Mouse (Mus musculus) embryonic facial prominence, embryonic 14.5 days (tissue): Measurements from ENCODE around the gene 4930578C19Rik. TPM values are rescaled to one million over a fixed set of nuclear protein-coding genes. Genes with fewer than 3 reads are reported as not detected.

Source experiments
- ATAC-seq: fragments of 200-750 bp; cut with Nextera tagmentation; 2 replicates; pipeline ENCODE4 v1.8.0; 2017; ENCODE audit warnings: low read depth, moderate number of reproducible peaks, moderate TSS enrichment
- DNase-seq: peaks from one replicate; pipeline ENCODE4 v3.0.0-alpha.2; 2015; ENCODE audit warnings: low spot score
- H3K27ac ChIP-seq: fragments of 300-500 bp; sonication (generic); replicated peaks from 2 replicates; pipeline ENCODE4 v1.5.1; 2014; ENCODE audit warnings: low read depth, mild to moderate bottlenecking, low read length, moderate library complexity
- H3K27me3 ChIP-seq: fragments of 300-500 bp; sonication (generic); replicated peaks from 2 replicates; pipeline ENCODE4 v1.6.1; 2014; ENCODE audit warnings: low read length; ENCODE audit not compliant: control insufficient read depth, insufficient read depth
- H3K36me3 ChIP-seq: fragments of 300-500 bp; sonication (generic); 2 replicates; pipeline ENCODE4 v1.6.1; 2014; ENCODE audit warnings: low read length, mixed read lengths; ENCODE audit not compliant: control insufficient read depth, insufficient read depth
- H3K4me1 ChIP-seq: fragments of 300-500 bp; sonication (generic); 2 replicates; pipeline ENCODE4 v1.6.1; 2014; ENCODE audit warnings: antibody characterized with exemption, low read length; ENCODE audit not compliant: control insufficient read depth, insufficient read depth
- H3K4me2 ChIP-seq: fragments of 300-500 bp; sonication (generic); 2 replicates; pipeline ENCODE4 v1.6.1; 2014; ENCODE audit warnings: low read depth, mild to moderate bottlenecking, low read length, moderate library complexity, mixed read lengths
- H3K4me3 ChIP-seq: fragments of 300-500 bp; sonication (generic); 2 replicates; pipeline ENCODE4 v1.5.1; 2014; ENCODE audit warnings: low read depth, mild to moderate bottlenecking, low read length
- H3K9ac ChIP-seq: fragments of 300-500 bp; sonication (generic); 2 replicates; pipeline ENCODE4 v1.6.1; 2014; ENCODE audit warnings: low read depth, mild to moderate bottlenecking, low read length, moderate library complexity, mixed read lengths
- H3K9me3 ChIP-seq: fragments of 300-500 bp; sonication (generic); 2 replicates; pipeline ENCODE4 v1.6.1; 2016; ENCODE audit warnings: low read length; ENCODE audit not compliant: control insufficient read depth
- WGBS: fragments of 180-500 bp; shearing (Covaris S2); extraction: QIAGEN DNeasy Blood & Tissue Kit; methylation state at CpG from one replicate; pipeline ENCODE4 v1.1.7; 2014; 5-methylcytosine and 5-hydroxymethylcytosine counted together
- polyA plus RNA-seq: library from polyadenylated mRNA; unstranded; fragments of >200 nt; fragmentation: Nextera tagmentation; extraction: Ambion mirVana; gene quantifications from 2 replicates; pipeline ENCODE4 v1.2.1, GENCODE M21; 2014

Gene 4930578C19Rik
- 0.99 and 1.1 TPM in 2 replicates for polyA plus RNA-seq

DNA sequence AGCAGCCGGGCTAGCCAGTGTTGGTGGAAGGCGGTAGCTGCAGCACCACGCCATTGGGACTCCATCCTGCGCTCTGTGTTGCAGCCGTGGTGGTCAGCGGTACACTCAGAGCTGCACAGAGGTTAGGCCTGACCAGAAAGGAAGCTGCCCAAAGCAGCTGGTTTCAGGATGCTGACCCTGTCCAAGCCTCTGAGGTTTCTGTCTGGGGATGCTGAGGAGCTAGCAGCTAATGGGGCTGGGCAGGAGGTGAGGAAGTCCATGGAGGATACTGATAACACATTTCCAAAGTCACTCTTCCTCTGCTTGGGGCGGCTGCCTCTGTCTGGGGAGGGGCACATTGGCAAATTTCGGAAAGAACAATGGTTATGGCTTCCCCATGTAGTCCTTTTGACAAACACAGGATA is at the start of gene 4930578C19Rik:
Gene 4930578C19Rik (minus strand): TSS at position 200 of the 404 bp plus-strand sequence.
- DNase-seq (peak; percentile 1), ATAC-seq (no peak)
- Histone ChIP-seq H3K9me3 (no peaks in the 10 kb centered on the region), H3K4me1 (no peaks in the 10 kb centered on the region), H3K27ac (no peak within 1 kb of the TSS), H3K4me3 (no peak within 1 kb of the TSS), H3K4me2 (no peak within 1 kb of the TSS), H3K9ac (no peak within 1 kb of the TSS), H3K36me3 (no peaks in the 10 kb centered on the region), H3K27me3 (no peaks in the 10 kb centered on the region)
- 65% methylated on average over 7 of the region's 8 CpGs for WGBS

DNA sequence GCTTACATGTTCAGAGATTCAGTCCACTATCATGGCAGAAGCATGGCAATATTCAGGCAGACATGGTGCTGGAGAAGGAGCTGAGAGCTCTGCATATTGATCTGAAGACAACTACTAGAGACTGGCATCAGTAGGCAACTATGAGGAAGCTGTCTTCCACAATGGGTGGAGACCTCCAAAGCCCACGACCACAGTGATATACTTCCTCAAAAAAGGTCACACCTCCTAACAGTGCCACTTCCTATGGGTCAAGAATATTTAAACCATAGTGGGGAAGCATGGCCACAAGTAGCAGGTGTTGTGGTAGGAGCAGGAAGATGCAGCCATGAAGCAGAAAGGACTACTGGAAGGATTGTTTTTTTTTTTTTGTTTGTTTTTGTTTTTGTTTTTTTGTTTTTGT is 6.5 kb upstream of the 4930578C19Rik start:
- H3K36me3 ChIP-seq, result no peaks in the 10 kb centered on the region
- H3K4me1 ChIP-seq, result no peaks in the 10 kb centered on the region
- DNase-seq (no peak), ATAC-seq (no peak)
- no peak overlapping the region for H3K9ac ChIP-seq
- no peak overlapping the region for H3K4me3 ChIP-seq
- no peak overlapping the region for H3K27ac ChIP-seq
- 20% methylated on average over 1 of the region's 1 CpGs for whole genome bisulfite sequencing
- no peak overlapping the region for H3K4me2 ChIP-seq
- no peaks in the 10 kb centered on the region for H3K27me3 ChIP-seq
- no peaks in the 10 kb centered on the region for H3K9me3 ChIP-seq

DNA sequence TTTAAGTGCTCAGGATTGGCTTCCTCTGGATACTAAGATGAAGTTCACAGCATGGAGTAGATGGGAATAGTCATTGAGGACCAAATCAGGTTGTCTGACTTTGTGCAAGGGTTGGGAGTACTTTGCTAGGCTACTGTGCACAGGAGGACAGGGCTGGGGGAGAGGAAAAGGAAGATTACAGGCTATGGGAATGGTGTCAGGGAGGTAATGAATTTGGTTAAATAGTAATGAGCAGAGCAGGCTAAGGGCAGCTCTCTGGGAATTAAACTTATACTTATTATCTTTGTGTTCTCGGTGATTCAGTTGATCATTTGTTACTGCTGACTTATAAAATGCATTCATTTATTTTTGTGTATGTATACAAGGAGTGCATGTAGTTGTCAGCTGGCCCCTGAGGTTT is 1.7 kb upstream of the 4930578C19Rik start:
- H3K9ac ChIP-seq, result no peak overlapping the region
- no peaks in the 10 kb centered on the region for H3K36me3 ChIP-seq
- H3K4me3 ChIP-seq, result no peak overlapping the region
- ATAC-seq, result no peak
- H3K27ac ChIP-seq, result no peak overlapping the region
- no peak for DNase-seq
- no peaks in the 10 kb centered on the region for H3K27me3 ChIP-seq
- H3K9me3 ChIP-seq, result no peaks in the 10 kb centered on the region
- H3K4me1 ChIP-seq, result no peaks in the 10 kb centered on the region
- WGBS, result 84% methylated on average over 1 of the region's 1 CpGs
- no peak overlapping the region for H3K4me2 ChIP-seq

DNA sequence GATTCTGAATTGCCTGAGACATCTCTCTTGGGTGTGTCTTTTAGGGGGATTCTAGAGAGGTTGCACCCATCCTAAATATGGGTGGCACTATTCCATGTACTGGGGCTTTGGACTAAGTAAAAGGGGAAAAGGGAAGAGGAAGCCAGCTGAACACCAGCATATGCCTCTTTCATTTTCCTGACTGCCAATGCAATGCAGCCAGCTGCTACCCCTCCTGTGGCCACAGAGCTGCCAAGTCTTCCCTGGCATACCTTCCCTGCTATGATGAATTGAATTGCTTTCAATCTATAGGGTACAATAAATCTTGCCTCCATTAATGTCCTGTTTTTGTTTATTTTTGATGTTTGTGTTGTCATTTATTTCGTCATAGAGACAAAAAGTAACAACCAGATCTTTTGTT is 9.6 kb downstream of the 4930578C19Rik start:
- Histone ChIP-seq H3K27ac (no peak overlapping the region), H3K4me1 (no peaks in the 10 kb centered on the region), H3K4me2 (no peak overlapping the region), H3K4me3 (no peak overlapping the region), H3K9me3 (no peaks in the 10 kb centered on the region), H3K36me3 (no peaks in the 10 kb centered on the region), H3K27me3 (no peaks in the 10 kb centered on the region), H3K9ac (no peak overlapping the region)
- WGBS, result 52% methylated on average over 1 of the region's 1 CpGs
- no peak for ATAC-seq
- DNase-seq, result no peak

DNA sequence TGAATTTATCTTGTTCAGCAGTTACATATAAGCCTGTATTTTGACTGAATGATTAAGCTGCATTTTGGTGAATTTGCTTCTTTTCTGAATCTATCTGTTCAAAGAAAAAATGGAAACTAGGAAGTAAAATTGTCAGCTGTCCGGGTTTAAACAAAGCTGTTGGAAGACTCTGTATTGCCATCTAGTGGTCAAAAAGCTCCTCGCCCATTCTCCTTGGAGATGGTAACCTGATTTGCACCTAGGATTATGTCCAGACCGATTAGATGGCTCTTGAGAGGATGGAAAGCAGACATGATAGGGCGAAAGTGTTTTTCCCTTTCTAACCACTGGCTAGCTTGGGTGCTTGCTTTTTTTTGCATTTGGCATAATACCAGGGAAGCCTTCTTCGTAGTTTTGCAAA is 19.1 kb downstream of the 4930578C19Rik start:
- no peaks in the 10 kb centered on the region for H3K9me3 ChIP-seq
- H3K27me3 ChIP-seq, result no peaks in the 10 kb centered on the region
- 32% methylated on average over 5 of the region's 5 CpGs for WGBS
- ATAC-seq, result no peak
- no peaks in the 10 kb centered on the region for H3K36me3 ChIP-seq
- H3K4me2 ChIP-seq, result no peak overlapping the region
- no peak overlapping the region for H3K9ac ChIP-seq
- H3K4me3 ChIP-seq, result no peak overlapping the region
- H3K27ac ChIP-seq, result no peak overlapping the region
- no peaks in the 10 kb centered on the region for H3K4me1 ChIP-seq
- peak; percentile 85 for DNase-seq

DNA sequence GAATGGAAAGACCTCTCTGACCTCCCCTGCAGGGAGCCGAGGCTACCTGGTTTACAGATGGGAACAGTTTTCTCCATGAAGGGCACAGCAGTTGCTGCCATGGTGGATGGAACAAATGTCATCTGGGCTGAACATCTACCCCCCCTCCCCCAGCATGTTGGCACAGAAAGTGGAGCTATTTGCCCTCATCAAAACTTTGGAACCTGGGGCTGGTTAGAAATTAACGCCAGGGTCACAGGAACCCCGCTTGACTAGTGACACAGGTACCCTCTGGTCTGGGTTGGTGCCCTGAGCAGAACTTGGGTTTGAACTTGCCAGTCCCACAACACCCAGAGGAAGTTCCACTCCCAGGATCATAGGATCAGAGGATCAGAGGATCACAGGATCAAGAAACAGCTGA is 35.7 kb downstream of the 4930578C19Rik start:
- no peak for DNase-seq
- Histone ChIP-seq H3K9me3 (no peaks in the 10 kb centered on the region), H3K27ac (no peak overlapping the region), H3K4me3 (no peak overlapping the region), H3K9ac (no peak overlapping the region), H3K4me1 (no peaks in the 10 kb centered on the region), H3K4me2 (no peak overlapping the region), H3K27me3 (no peaks in the 10 kb centered on the region), H3K36me3 (no peaks in the 10 kb centered on the region)
- ATAC-seq, result no peak
- WGBS, result 82% methylated on average over 3 of the region's 3 CpGs

DNA sequence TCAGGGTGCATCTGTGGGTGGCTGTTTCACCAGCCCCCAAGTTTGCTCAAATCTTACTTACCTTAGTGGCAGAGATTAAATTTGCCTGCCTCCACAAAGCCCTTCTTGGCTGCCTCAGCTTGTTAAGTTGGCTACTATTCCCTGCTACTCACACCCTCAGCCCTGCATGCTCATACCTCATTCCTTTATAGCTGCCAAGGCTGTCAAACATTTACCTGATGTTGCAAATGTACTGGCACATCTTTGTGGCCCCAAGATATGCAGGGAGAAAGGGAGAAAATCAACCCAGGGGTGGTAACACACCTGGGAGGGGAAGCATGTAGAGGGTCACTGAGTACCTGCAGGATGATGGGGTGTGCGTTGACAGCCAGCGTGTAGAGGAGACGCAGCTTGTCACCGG is 38.0 kb downstream of the 4930578C19Rik start:
- ATAC-seq (no peak), DNase-seq (no peak)
- Histone ChIP-seq H3K4me2 (no peak overlapping the region), H3K27ac (no peak overlapping the region), H3K4me3 (no peak overlapping the region), H3K9me3 (no peaks in the 10 kb centered on the region), H3K36me3 (no peaks in the 10 kb centered on the region), H3K4me1 (no peaks in the 10 kb centered on the region), H3K27me3 (no peaks in the 10 kb centered on the region), H3K9ac (no peak overlapping the region)
- WGBS, result 79% methylated on average over 4 of the region's 4 CpGs

DNA sequence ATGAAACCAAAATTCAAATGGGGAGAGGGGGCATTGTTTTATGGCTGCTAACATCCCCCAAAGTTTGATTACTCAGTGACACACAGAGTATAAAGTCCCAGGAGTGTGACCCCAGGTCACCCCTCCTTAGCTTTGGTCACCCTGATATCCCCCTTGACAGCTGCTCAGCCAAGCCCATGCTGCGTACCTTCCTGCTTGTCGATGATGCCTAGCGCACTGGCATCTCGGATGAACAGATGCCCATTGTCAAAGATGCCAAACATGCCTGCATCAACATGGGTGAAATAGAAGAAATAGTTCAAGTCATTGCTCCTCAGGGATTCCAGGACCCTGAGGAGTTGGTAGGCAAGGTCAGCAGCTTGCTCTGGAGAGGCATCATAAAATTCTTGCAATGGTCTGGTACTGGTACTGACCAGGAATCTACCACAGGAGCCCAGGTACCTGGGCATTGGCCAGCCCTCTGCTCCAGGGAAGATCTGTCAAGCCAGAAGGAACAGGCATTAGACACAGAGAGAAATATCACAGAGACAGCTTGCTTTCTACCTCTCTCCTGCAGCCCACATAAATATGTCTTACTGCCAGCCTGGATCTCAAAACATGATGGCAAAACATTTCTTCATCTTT is 40.9 kb downstream of the 4930578C19Rik start:
- WGBS, result 88% methylated on average over 4 of the region's 4 CpGs
- no peak for DNase-seq

DNA sequence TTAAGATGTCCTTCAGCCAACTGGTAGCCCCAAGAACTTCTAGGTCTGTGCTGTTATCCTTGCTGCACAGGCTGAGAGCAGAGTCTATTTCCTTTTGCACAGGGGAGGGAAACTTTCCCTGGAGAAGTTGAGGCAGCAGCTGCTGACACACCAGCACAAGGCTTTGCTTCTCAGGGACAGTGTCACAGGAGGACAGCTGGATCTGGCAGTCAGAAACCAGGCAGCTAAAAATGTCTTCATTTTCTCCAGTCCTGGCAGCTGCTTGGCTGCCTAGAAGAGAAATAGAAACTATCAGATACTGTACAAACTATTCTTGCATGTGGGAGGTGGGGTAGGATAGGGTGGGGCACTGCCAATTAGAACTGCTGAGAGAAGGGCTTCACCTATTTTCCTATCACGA is 42.2 kb downstream of the 4930578C19Rik start:
- 24% methylated on average over 1 of the region's 1 CpGs for WGBS
- no peaks in the 10 kb centered on the region for H3K4me1 ChIP-seq

More for the DNA sequence above, 40.9 kb downstream of the 4930578C19Rik start:
- Histone ChIP-seq H3K27me3 (no peaks in the 10 kb centered on the region), H3K27ac (no peak overlapping the region), H3K4me3 (no peak overlapping the region), H3K36me3 (no peaks in the 10 kb centered on the region), H3K9me3 (no peaks in the 10 kb centered on the region), H3K9ac (no peak overlapping the region), H3K4me2 (no peak overlapping the region), H3K4me1 (no peaks in the 10 kb centered on the region)
- ATAC-seq, result no peak

More for the DNA sequence above, 42.2 kb downstream of the 4930578C19Rik start:
- no peaks in the 10 kb centered on the region for H3K36me3 ChIP-seq
- ATAC-seq, result no peak
- no peaks in the 10 kb centered on the region for H3K9me3 ChIP-seq
- no peak overlapping the region for H3K4me2 ChIP-seq
- H3K4me3 ChIP-seq, result no peak overlapping the region
- no peaks in the 10 kb centered on the region for H3K27me3 ChIP-seq
- no peak overlapping the region for H3K27ac ChIP-seq
- no peak for DNase-seq
- H3K9ac ChIP-seq, result no peak overlapping the region
